Mouse (Mus musculus): ENCODE measurements around the gene Palm2. TPM values are rescaled to one million over a fixed set of nuclear protein-coding genes. Genes with fewer than 3 reads are reported as not detected.

Gene Palm2
- polyA plus RNA-seq, 2 experiments = 2.7 to 5.3 TPM

- WGBS = 78% methylated on average over 4 of the region's 4 CpGs
- Histone ChIP-seq H3K4me3 (replicated peaks; ENCODE audit: low read length) (no peak overlapping the region), H3K9me3 (ENCODE audit: control insufficient read depth, low read length) (no peaks in the 10 kb centered on the region), H3K36me3 (ENCODE audit: control insufficient read depth, insufficient read depth, low read length) (0 out of 2 replicates have a peak, but pooled peaks cover 3% of the 10 kb centered on the region), H3K4me1 (ENCODE audit: control insufficient read depth, insufficient read depth, low read length) (peaks cover 23% of the 10 kb centered on the region), H3K27ac (replicated peaks; ENCODE audit: low read depth, low read length) (no peak overlapping the region), H3K9ac (ENCODE audit: low read depth, low read length, severe bottlenecking) (no peak overlapping the region), H3K4me2 (replicated peaks; ENCODE audit: low read depth, low read length, severe bottlenecking) (no peak overlapping the region), H3K27me3 (ENCODE audit: control insufficient read depth, insufficient read depth, low read length) (no peaks in the 10 kb centered on the region)
- no peak for TF ChIP-seq POLR2A (IDR thresholded peaks at IDR 0.05; ENCODE audit: borderline replicate concordance, extremely low read depth, insufficient read depth, insufficient read length)
- DNase-seq (ENCODE audit: low spot score) = no peak
- ATAC-seq (ENCODE audit: low FRiP score, low read depth) = no peak
Observed at GRCm38 (mm10) chr4:57672541-57672940, 238.5 kb downstream of the Palm2 start.

GRCm38 (mm10) chr4:57672996-57673906 is 239.2 kb downstream of the Palm2 start:
- no peak overlapping the region for H3K4me3 ChIP-seq (replicated peaks; ENCODE audit: low read length)
- H3K9ac ChIP-seq (ENCODE audit: low read depth, low read length, severe bottlenecking) = no peak overlapping the region
- 13% methylated on average over 12 of the region's 12 CpGs for WGBS
- no peaks in the 10 kb centered on the region for H3K27me3 ChIP-seq (ENCODE audit: control insufficient read depth, insufficient read depth, low read length)
- H3K36me3 ChIP-seq (ENCODE audit: control insufficient read depth, insufficient read depth, low read length) = 0 out of 2 replicates have a peak, but pooled peaks cover 3% of the 10 kb centered on the region
- DNase-seq (ENCODE audit: low spot score) (peak; percentile 86), ATAC-seq (ENCODE audit: low FRiP score, low read depth) (peak; percentile 51; the same call in 1 of the 2 replicates)
- TF ChIP-seq POLR2A (IDR thresholded peaks at IDR 0.05; ENCODE audit: borderline replicate concordance, extremely low read depth, insufficient read depth, insufficient read length) = no peak
- peak overlapping the region; percentile 33 for H3K4me2 ChIP-seq (replicated peaks; ENCODE audit: low read depth, low read length, severe bottlenecking)
- H3K9me3 ChIP-seq (ENCODE audit: control insufficient read depth, low read length) = no peaks in the 10 kb centered on the region
- H3K4me1 ChIP-seq (ENCODE audit: control insufficient read depth, insufficient read depth, low read length) = peaks cover 23% of the 10 kb centered on the region
- H3K27ac ChIP-seq (replicated peaks; ENCODE audit: low read depth, low read length) = no peak overlapping the region

- no peak for ATAC-seq (ENCODE audit: low FRiP score, low read depth)
- 58% methylated on average over 7 of the region's 7 CpGs for WGBS
Observed at GRCm38 (mm10) chr4:57674351-57674750, 240.3 kb downstream of the Palm2 start.

GRCm38 (mm10) chr4:57675387-57675786 is 241.3 kb downstream of the Palm2 start:
- Histone ChIP-seq H3K4me1 (ENCODE audit: control insufficient read depth, insufficient read depth, low read length) (peaks cover 23% of the 10 kb centered on the region), H3K4me2 (replicated peaks; ENCODE audit: low read depth, low read length, severe bottlenecking) (peak overlapping the region; percentile 45), H3K27ac (replicated peaks; ENCODE audit: low read depth, low read length) (peak overlapping the region; percentile 49; the same call in 1 of the 2 replicates), H3K9me3 (ENCODE audit: control insufficient read depth, low read length) (no peaks in the 10 kb centered on the region), H3K36me3 (ENCODE audit: control insufficient read depth, insufficient read depth, low read length) (0 out of 2 replicates have a peak, but pooled peaks cover 3% of the 10 kb centered on the region), H3K27me3 (ENCODE audit: control insufficient read depth, insufficient read depth, low read length) (no peaks in the 10 kb centered on the region), H3K4me3 (replicated peaks; ENCODE audit: low read length) (peak overlapping the region; percentile 21), H3K9ac (ENCODE audit: low read depth, low read length, severe bottlenecking) (peak overlapping the region; percentile 25; the same call in 1 of the 2 replicates)
- 6% methylated on average over 13 of the region's 13 CpGs for WGBS
- TF ChIP-seq POLR2A (IDR thresholded peaks at IDR 0.05; ENCODE audit: borderline replicate concordance, extremely low read depth, insufficient read depth, insufficient read length) = no peak
- peak; percentile 83 for ATAC-seq (ENCODE audit: low FRiP score, low read depth)
- peak; percentile 70 for DNase-seq (ENCODE audit: low spot score)

More at GRCm38 (mm10) chr4:57674351-57674750, 240.3 kb downstream of the Palm2 start:
- Histone ChIP-seq H3K9me3 (ENCODE audit: control insufficient read depth, low read length) (no peaks in the 10 kb centered on the region), H3K9ac (ENCODE audit: low read depth, low read length, severe bottlenecking) (no peak overlapping the region), H3K4me1 (ENCODE audit: control insufficient read depth, insufficient read depth, low read length) (peaks cover 23% of the 10 kb centered on the region), H3K4me3 (replicated peaks; ENCODE audit: low read length) (no peak overlapping the region), H3K36me3 (ENCODE audit: control insufficient read depth, insufficient read depth, low read length) (0 out of 2 replicates have a peak, but pooled peaks cover 3% of the 10 kb centered on the region), H3K27me3 (ENCODE audit: control insufficient read depth, insufficient read depth, low read length) (no peaks in the 10 kb centered on the region), H3K27ac (replicated peaks; ENCODE audit: low read depth, low read length) (0 out of 2 replicates have a peak overlapping the region, but pooled peaks have one; percentile 9), H3K4me2 (replicated peaks; ENCODE audit: low read depth, low read length, severe bottlenecking) (no peak overlapping the region)
- no peak for DNase-seq (ENCODE audit: low spot score)
- TF ChIP-seq POLR2A (IDR thresholded peaks at IDR 0.05; ENCODE audit: borderline replicate concordance, extremely low read depth, insufficient read depth, insufficient read length) = no peak

- DNase-seq (ENCODE audit: low spot score) = no peak
- Histone ChIP-seq H3K36me3 (ENCODE audit: control insufficient read depth, insufficient read depth, low read length) (0 out of 2 replicates have a peak, but pooled peaks cover 3% of the 10 kb centered on the region), H3K4me1 (ENCODE audit: control insufficient read depth, insufficient read depth, low read length) (peaks cover 23% of the 10 kb centered on the region), H3K27ac (replicated peaks; ENCODE audit: low read depth, low read length) (no peak overlapping the region), H3K4me2 (replicated peaks; ENCODE audit: low read depth, low read length, severe bottlenecking) (no peak overlapping the region), H3K27me3 (ENCODE audit: control insufficient read depth, insufficient read depth, low read length) (no peaks in the 10 kb centered on the region), H3K9ac (ENCODE audit: low read depth, low read length, severe bottlenecking) (no peak overlapping the region), H3K9me3 (ENCODE audit: control insufficient read depth, low read length) (no peaks in the 10 kb centered on the region), H3K4me3 (replicated peaks; ENCODE audit: low read length) (no peak overlapping the region)
- no peak for ATAC-seq (ENCODE audit: low FRiP score, low read depth)
- WGBS = 81% methylated on average over 12 of the region's 12 CpGs
- TF ChIP-seq POLR2A (IDR thresholded peaks at IDR 0.05; ENCODE audit: borderline replicate concordance, extremely low read depth, insufficient read depth, insufficient read length) = no peak
Observed at GRCm38 (mm10) chr4:57677916-57678315, 243.9 kb downstream of the Palm2 start.

Data from limb, embryonic 14.5 days (tissue).